Mouse (Mus musculus) 3T3-L1 (cell line): Measurements from ENCODE around the gene Gm43720.

Source experiments
- DNase-seq: peaks from one replicate; pipeline ENCODE4 v3.0.0-alpha.2; 2015; ENCODE audit warnings: low read depth, low spot score

Gene Gm43720

DNA sequence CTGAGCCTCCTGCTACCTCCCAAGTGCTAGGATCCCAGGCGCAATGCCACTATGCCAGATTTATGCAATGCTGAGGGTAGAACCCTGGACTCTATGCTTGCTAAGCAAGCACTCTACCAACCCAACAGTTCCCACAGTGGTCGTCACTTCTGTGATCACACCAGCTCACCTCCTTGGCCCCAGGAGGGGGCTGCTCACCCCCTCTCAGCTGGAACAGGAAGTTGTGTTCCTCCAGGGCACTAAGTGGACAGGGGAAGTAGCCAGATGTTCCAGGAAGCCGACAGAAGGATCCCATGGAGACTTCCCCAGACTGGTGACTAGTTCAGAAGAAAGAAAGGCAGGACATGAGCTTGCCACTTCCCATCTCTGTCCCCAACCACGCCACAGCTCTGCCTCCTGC lies 17.8 kb downstream of the Gm43720 start:
- DNase-seq, result no peak

GRCm38 (mm10) chr5:138260834-138261233 lies 18.9 kb downstream of the Gm43720 start:
- no peak for DNase-seq

- DNase-seq, result no peak
Measured at GRCm38 (mm10) chr5:138260051-138260450, 19.7 kb downstream of the Gm43720 start.

- no peak for DNase-seq
Measured at GRCm38 (mm10) chr5:138258993-138259392, 20.8 kb downstream of the Gm43720 start.

GRCm38 (mm10) chr5:138258542-138258941 lies 21.2 kb downstream of the Gm43720 start:
- DNase-seq, result no peak

DNA sequence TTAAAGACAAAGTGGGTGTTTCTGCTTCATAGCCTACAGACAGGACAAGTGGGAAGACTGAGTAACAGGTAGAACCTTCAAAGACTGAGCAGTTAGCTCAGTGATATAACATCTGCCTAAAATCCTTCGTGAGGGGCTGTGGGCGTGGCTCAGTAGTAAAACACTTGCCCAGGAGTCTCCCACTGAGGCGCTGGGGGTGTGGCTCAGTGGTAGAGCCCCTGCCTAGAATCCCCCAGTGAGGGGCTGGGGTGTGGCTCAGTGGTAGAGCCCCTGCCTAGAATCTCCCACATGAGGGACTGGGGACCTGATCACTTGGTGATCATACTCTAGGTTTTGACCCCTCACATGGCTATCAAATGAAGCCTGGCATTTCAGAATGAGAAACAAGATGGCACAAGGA lies 21.7 kb downstream of the Gm43720 start:
- DNase-seq, result no peak

GRCm38 (mm10) chr5:138257585-138257978 lies 22.2 kb downstream of the Gm43720 start:
- no peak for DNase-seq

DNA sequence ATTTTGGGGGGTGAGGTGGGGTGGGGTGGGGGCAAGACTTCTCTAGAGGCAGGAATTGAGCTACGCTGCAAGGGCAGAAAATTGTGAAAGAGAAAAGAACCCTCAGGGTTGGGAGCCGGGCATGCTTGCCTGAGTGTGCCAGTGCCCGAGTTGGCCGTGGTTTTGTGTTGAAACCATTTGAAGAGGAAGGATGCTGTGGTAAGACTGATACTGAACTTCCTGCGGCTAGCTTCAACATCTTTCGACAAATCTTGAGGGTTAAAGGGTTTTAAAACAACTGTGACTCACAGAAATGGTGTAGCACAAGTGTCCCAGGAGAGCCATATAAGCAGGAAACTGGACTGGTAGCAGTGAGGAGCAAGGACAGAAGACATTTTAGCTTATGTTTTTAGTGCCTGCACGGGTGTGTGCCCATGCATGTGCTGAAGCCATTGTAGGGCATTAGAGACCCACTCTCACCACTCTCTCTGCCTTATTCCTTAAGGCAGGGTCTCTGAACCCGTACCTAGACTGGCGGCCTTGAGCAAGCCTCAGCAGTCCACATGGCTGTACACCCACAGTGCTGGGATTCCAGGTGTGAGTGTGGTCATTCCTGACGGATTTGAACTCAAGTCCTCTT lies 22.7 kb downstream of the Gm43720 start:
- DNase-seq, result peak; percentile 52

DNA sequence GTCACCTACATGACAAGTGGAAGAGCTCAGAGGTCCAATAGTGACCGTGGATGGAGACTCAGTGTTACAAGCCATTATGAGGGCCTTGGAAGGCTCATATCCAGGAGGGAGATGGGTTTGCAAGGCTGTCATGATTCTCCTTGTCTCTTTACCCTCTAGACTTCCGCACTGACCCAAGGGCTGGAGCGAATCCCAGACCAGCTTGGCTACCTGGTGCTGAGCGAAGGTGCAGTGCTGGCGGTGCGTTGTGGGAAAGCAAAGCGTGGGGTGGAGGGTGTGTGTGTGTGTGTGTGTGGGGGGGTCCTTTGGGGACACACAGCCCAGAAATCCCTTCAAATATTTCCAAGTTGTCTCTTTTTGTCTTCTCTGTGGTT lies 23.7 kb downstream of the Gm43720 start:
- DNase-seq, result no peak

GRCm38 (mm10) chr5:138255353-138256093 lies 24.2 kb downstream of the Gm43720 start, which contains the start of gene Lamtor4:
Gene Lamtor4, plus strand, starts transcription at chr5:138255482.
- DNase-seq, result peak; percentile 100

- no peak for DNase-seq
Measured at GRCm38 (mm10) chr5:138253061-138253460, 26.7 kb downstream of the Gm43720 start.

- DNase-seq, result no peak
Measured at GRCm38 (mm10) chr5:138251144-138251543, 28.6 kb downstream of the Gm43720 start.

DNA sequence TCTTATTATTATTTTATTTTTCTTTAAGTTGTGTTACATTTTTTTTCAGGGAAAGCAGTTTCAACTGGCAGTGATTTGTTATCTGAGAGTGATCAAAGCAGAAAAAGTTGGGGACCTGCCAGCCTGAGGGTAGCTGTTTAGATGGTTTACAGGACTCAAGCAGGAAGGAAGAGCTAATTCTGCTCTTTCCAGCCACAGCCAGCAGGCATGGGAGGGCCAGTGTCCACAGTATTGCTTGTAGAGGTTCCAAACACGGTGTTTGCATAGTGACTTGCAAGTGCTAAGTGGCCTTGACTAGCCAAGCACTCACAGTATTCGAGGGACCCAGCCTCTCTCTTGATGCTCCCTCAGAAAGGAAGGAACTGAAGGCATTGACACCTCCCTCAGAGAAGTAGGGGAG lies 38.2 kb downstream of the Gm43720 start:
- DNase-seq, result no peak

GRCm38 (mm10) chr5:138234224-138234623 lies 45.5 kb downstream of the Gm43720 start:
- no peak for DNase-seq

GRCm38 (mm10) chr5:138233778-138234177 lies 46.0 kb downstream of the Gm43720 start:
- no peak for DNase-seq

GRCm38 (mm10) chr5:138229511-138229910 lies 50.2 kb downstream of the Gm43720 start:
- no peak for DNase-seq

DNA sequence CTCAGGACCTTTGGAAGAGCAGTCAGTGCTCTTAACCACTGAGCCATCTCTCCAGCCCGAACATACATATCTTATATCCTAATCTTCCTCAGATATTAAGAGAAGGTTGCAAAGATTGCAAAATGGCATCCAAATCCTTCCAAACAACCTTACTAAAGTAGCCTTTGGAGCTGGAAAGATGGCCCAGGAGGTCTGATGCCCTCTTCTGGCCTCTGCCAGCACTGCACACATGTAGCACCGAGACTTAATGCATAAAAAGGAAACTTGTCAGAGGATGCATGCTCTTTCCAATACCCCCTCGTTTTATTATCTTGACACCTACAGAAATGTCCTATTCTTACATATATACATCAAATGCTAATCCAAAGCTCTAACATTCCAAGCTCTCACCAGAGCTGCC lies 51.7 kb downstream of the Gm43720 start:
- DNase-seq, result peak; percentile 60

DNA sequence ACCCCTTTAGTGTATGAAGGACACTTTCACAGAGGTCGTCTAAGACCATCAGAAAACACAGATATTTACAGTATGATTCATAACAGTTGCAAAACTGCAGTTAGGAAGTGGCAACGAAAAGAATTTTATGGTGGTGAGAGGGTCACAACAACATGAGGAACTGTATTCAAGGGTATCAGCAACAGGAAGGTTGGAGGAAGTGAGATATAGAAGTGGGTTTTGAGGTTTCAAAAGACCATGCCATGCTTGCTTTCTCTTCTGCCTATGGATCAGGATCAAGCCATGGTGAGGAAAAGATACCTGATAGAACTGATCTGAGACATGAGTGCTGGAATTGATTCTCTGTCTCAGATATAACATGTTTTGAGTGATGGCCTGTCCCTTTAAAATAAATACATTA lies 52.4 kb downstream of the Gm43720 start:
- DNase-seq, result no peak

DNA sequence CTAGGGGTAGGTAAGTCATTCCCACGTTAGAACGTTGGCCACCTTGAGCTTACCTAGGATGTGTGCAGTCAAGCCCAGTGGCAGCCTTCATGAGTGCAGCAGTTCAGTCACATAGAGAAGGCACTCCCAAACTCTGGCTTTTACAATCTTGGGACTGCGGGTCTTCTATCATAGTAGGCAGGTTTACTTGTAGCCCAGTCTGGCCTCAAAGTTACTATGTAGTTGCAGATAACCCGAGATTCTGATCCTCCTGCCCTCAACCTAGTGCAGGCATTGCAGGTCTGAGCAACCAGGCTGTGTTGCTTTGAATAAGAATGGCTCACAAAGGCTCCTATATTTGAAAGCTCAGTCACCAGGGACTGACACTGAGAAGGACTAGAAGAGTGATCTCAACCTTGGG lies 53.3 kb downstream of the Gm43720 start:
- no peak for DNase-seq

DNA sequence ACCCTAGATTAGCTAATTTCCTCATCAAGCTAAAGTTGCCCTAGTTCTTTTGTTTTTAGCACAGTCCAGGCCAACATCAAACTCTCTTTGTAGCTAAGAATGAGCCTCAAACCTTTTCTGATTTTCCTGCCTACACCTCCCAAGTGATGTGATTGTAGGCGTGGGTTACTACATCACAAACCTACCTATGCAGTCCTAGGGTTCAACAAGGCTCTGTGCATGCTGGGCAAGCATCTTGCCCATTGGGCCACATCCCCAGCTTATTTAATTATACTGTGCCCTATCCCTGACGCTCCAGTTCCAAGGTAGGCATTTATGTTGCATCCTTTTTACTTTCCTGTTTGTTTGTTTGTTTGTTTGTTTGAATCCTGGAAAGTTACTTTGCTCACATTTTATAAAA lies 54.1 kb downstream of the Gm43720 start, which contains the start of gene Nxpe5:
Gene Nxpe5 (plus strand): TSS at position 199 of the 400 bp plus-strand sequence.
- no peak for DNase-seq

- no peak for DNase-seq
Measured at GRCm38 (mm10) chr5:138223287-138223686, 56.5 kb downstream of the Gm43720 start.

DNA sequence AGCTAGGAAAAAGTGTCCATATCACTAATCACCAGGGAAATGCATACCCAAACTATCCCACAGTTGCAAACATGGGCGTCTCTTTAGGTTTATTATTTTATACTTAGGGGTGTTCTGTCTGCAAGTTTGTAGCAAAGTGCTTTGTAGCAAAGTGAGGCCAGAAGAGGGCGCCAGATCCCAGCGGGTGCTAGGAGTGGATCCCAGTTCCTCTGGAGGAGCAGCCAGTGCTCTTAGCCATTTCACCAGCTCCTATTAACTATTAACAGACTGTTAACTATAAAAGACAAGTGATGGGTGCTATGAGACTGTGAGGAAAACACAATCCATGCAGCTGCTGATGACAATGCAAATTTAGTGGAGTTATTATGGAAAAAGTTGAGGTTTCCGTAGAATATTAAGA lies 57.6 kb downstream of the Gm43720 start:
- DNase-seq, result peak; percentile 91

GRCm38 (mm10) chr5:138219864-138220263 lies 59.9 kb downstream of the Gm43720 start:
- no peak for DNase-seq
